Mouse (Mus musculus) inflammation-experienced regulatory T-cells, adult 16 weeks (primary cell): Measurements from ENCODE around the gene Slc39a9. TPM values are rescaled to one million over a fixed set of nuclear protein-coding genes. Genes with fewer than 3 reads are reported as not detected.

ENCODE experiments used
- polyA plus RNA-seq: library from polyadenylated mRNA; unstranded; fragments of 100-300 nt; shearing (Covaris generic); gene quantifications from one replicate; pipeline ENCODE4 v1.2.1, GENCODE M21; 2017

Gene Slc39a9
- 38.7 TPM for polyA plus RNA-seq

DNA sequence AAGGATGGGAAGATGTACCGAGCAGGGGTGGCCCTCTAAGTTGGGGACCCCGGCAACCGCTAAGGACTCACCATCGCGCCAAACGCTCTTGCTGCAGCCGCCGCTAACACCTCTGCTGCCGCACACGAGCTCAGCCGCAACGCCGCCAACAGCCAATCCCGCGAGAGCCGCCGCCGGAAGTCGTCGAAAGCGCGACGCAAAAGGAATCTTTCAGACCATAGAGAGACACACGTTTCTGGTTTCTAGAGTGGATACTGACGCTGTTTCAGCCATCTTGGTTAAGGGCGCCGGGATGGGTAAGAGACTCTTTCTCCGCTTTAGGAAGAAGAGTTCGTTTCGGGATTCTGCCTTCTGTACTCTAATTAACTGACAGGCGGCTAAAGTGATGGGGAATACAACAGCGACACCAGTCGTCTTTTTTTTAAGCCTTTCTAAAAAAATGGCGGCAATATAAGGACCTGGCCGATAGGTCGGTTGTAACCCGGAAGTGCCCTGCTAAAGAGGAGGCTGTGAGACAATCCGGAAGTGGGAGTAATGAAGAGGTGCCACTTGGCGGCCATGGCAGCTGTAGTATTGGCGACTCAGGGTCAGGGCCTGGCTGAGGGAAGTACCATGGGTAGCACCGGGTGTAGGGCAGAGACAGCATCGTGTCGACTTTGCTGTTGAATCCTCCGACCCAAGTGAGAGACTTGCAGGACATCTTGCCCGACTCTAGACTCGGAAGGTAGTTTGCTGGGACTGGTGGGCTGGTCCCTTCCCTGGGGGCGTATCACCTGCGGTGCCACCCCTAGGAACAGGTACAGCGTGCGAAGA lies at the start of gene Slc39a9, which contains the start of gene Erh:
Slc39a9 (plus strand) TSS at position 191 of the 813 bp plus-strand sequence.
Erh (minus strand) TSS at position 649 of the 813 bp plus-strand sequence.

GRCm38 (mm10) chr12:80692269-80692972 lies 48.7 kb downstream of the Slc39a9 start, which contains the start of gene Plekhd1:
TSS of gene Plekhd1 (plus strand) at chr12:80692591.

Other genes starting within 250 kb of the Slc39a9 start
- gene Dcaf5, start 207.3 kb upstream of the Slc39a9 start, polyA plus RNA-seq: 18.6 TPM
- 48.4 TPM for gene Exd2, start 180.8 kb upstream of the Slc39a9 start, polyA plus RNA-seq
- gene Galnt16, start 125.6 kb upstream of the Slc39a9 start, polyA plus RNA-seq: not detected
- gene Erh, start 458 bp downstream of the Slc39a9 start, polyA plus RNA-seq: 75.8 TPM
- gene Plekhd1, start 48.7 kb downstream of the Slc39a9 start, polyA plus RNA-seq: 0.24 TPM
- not detected for gene Ccdc177, start 116.8 kb downstream of the Slc39a9 start, polyA plus RNA-seq
- 39.4 TPM for gene Susd6, start 146.6 kb downstream of the Slc39a9 start, polyA plus RNA-seq